Mouse (Mus musculus) stomach, embryonic 16.5 days (tissue): ENCODE results near the gene Rpl3. TPM values are rescaled to one million over a fixed set of nuclear protein-coding genes. Genes with fewer than 3 reads are reported as not detected.

Source experiments
- ATAC-seq: fragments of 200-750 bp; cut with Nextera tagmentation; 2 replicates; pipeline ENCODE4 v1.8.0; 2017; ENCODE audit warnings: moderate number of reproducible peaks, moderate TSS enrichment; ENCODE audit not compliant: insufficient read depth, low FRiP score
- H3K27ac ChIP-seq: fragments of 300-500 bp; sonication (generic); 2 replicates; pipeline ENCODE4 v1.5.1; 2014; ENCODE audit warnings: low read length
- H3K27me3 ChIP-seq: fragments of 300-500 bp; sonication (generic); 2 replicates; pipeline ENCODE4 v1.6.1; 2014; ENCODE audit warnings: low read length, control low read depth, mixed read lengths; ENCODE audit not compliant: control insufficient read depth, insufficient read depth
- H3K36me3 ChIP-seq: fragments of 300-500 bp; sonication (generic); 2 replicates; pipeline ENCODE4 v1.6.1; 2014; ENCODE audit warnings: low read length; ENCODE audit not compliant: control insufficient read depth, insufficient read depth
- H3K4me1 ChIP-seq: fragments of 300-500 bp; sonication (generic); 2 replicates; pipeline ENCODE4 v1.6.1; 2014; ENCODE audit warnings: low read length, control low read depth, mixed read lengths; ENCODE audit not compliant: control insufficient read depth, insufficient read depth
- H3K4me2 ChIP-seq: fragments of 300-500 bp; sonication (generic); 2 replicates; pipeline ENCODE4 v1.6.1; 2014; ENCODE audit warnings: low read depth, low read length, mixed read lengths
- H3K4me3 ChIP-seq: fragments of 300-500 bp; sonication (generic); replicated peaks from 2 replicates; pipeline ENCODE4 v1.5.1; 2014; ENCODE audit warnings: mild to moderate bottlenecking, low read length
- H3K9ac ChIP-seq: fragments of 300-500 bp; sonication (generic); 2 replicates; pipeline ENCODE4 v1.6.1; 2014; ENCODE audit warnings: low read length
- H3K9me3 ChIP-seq: fragments of 300-500 bp; sonication (generic); replicated peaks from 2 replicates; pipeline ENCODE4 v1.6.1; 2016; ENCODE audit warnings: low read length, control low read depth; ENCODE audit not compliant: control insufficient read depth
- WGBS: fragments of 180-500 bp; shearing (Covaris S2); extraction: QIAGEN DNeasy Blood & Tissue Kit; methylation state at CpG from one replicate; pipeline ENCODE4 v1.1.7; 2014; 5-methylcytosine and 5-hydroxymethylcytosine counted together
- polyA plus RNA-seq: library from polyadenylated mRNA; unstranded; fragments of >200 nt; fragmentation: Nextera tagmentation; extraction: Ambion mirVana; gene quantifications from 2 replicates; pipeline ENCODE4 v1.2.1, GENCODE M21; 2015

The Rpl3 gene
- 835 and 1,068 TPM in 2 replicates for polyA plus RNA-seq

DNA sequence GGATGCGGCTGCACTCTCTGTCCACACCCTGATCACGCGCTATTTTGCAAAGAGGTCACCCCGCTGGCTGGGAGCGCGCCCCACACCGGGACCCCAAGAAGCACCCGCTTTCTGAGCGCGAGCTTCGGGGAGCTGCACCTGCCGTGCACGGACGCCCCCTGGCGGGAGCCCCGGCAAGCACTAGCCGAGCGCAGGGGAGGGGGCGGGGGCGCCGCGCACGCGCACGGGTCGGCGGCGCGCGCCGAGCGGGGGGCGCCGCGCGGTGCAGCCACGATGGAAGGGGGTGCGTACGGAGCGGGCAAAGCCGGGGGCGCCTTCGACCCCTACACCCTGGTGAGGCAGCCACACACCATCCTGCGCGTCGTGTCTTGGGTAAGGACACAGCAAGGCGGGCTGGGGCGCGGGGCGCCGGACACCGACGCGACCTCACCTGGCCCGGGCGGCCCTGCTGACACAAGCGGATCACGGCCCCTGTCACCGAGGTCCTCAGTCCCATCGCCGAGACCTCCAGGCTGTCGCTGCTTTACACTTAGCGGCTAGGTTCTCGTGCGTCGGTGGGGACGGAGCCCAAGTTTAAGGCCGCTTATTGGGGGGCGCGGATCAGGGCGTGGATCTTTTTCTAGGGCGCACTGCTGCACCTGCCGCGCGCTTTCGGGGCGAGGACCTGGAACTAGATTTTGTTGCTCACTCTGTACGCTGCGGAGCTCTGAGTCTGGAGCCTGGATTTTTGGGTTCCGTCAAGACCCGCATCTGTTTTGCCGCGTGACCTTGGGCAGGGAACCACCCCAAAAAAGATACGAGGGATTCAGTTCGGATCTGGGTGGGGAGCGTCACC, at the start of gene Rpl3, which contains the start of gene Syngr1:
TSS of gene Rpl3 (minus strand) at position 748 of the 835 bp plus-strand sequence.
TSS of gene Syngr1 (plus strand) at position 214 of the 835 bp plus-strand sequence.
- H3K36me3 ChIP-seq: no peaks in the 10 kb centered on the region
- peak within 1 kb of the TSS; percentile 61 for H3K4me3 ChIP-seq
- ATAC-seq: peak; percentile 42; the same call in 1 of the 2 replicates
- H3K4me2 ChIP-seq: peak within 1 kb of the TSS; percentile 86
- H3K9me3 ChIP-seq: no peaks in the 10 kb centered on the region
- H3K27ac ChIP-seq: peak within 1 kb of the TSS; percentile 12; the same call in 1 of the 2 replicates
- WGBS: 2% methylated on average over 86 of the region's 86 CpGs
- peaks cover 10% of the 10 kb centered on the region for H3K4me1 ChIP-seq
- peaks cover 8% of the 10 kb centered on the region; the same call in 1 of the 2 replicates for H3K27me3 ChIP-seq
- H3K9ac ChIP-seq: peak within 1 kb of the TSS; percentile 79

DNA sequence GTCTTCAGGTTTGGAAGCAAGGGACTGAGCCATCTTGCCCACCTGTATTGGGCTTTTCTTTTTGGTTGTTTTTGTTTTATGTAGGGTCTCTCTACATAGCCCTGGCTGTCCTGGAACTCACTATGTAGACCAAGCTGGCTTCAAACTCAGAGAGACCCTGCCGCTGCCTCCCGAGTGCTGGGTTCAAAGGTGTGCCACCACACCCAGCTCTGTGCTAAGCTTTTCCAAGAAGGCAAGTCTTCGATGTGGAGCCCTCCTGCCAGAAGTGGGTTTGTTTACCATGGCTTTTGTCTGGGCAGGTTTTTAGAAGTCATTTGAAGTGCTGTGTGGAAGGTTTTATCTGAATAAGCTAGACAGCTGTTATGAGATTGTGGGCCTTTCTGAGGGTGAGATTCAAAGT, 49.2 kb upstream of the Rpl3 start:
- no peaks in the 10 kb centered on the region; the same call in 1 of the 2 replicates for H3K9me3 ChIP-seq
- H3K4me3 ChIP-seq: no peak overlapping the region
- WGBS: 69% methylated on average over 3 of the region's 3 CpGs
- ATAC-seq: peak; percentile 58; the same call in 1 of the 2 replicates
- peak overlapping the region; percentile 19; the same call in 1 of the 2 replicates for H3K4me2 ChIP-seq
- peaks cover 4% of the 10 kb centered on the region; the same call in 1 of the 2 replicates for H3K36me3 ChIP-seq
- peaks cover 22% of the 10 kb centered on the region for H3K4me1 ChIP-seq
- no peaks in the 10 kb centered on the region for H3K27me3 ChIP-seq
- H3K27ac ChIP-seq: peak overlapping the region; percentile 92
- H3K9ac ChIP-seq: 0 out of 2 replicates have a peak overlapping the region, but pooled peaks have one; percentile 7

DNA sequence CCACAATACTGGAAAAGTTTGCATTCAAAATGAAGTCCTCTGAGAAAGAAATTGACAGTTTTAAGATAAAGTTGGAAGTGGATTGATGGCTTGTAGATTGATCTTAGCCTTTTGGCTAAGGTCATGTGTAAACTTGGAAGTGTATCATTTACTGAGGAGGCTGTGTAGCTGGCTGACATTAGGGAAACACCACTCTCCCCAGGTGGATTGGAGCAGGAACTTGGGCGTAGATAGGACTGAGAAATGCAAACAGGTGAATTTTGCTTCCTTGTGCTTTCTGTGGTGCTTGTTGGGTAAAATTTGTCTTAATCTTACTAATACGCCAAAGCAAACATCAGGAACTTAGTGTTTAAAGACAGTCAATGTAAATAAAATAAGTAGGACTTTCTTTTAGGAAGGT, 48.6 kb upstream of the Rpl3 start:
- H3K4me2 ChIP-seq: no peak overlapping the region
- H3K36me3 ChIP-seq: peaks cover 4% of the 10 kb centered on the region; the same call in 1 of the 2 replicates
- no peak overlapping the region for H3K4me3 ChIP-seq
- ATAC-seq: peak; percentile 69; the same call in 1 of the 2 replicates
- H3K4me1 ChIP-seq: peaks cover 26% of the 10 kb centered on the region
- H3K9me3 ChIP-seq: no peaks in the 10 kb centered on the region; the same call in 1 of the 2 replicates
- WGBS: 63% methylated on average over 2 of the region's 2 CpGs
- no peaks in the 10 kb centered on the region for H3K27me3 ChIP-seq
- H3K9ac ChIP-seq: no peak overlapping the region
- peak overlapping the region; percentile 92 for H3K27ac ChIP-seq

DNA sequence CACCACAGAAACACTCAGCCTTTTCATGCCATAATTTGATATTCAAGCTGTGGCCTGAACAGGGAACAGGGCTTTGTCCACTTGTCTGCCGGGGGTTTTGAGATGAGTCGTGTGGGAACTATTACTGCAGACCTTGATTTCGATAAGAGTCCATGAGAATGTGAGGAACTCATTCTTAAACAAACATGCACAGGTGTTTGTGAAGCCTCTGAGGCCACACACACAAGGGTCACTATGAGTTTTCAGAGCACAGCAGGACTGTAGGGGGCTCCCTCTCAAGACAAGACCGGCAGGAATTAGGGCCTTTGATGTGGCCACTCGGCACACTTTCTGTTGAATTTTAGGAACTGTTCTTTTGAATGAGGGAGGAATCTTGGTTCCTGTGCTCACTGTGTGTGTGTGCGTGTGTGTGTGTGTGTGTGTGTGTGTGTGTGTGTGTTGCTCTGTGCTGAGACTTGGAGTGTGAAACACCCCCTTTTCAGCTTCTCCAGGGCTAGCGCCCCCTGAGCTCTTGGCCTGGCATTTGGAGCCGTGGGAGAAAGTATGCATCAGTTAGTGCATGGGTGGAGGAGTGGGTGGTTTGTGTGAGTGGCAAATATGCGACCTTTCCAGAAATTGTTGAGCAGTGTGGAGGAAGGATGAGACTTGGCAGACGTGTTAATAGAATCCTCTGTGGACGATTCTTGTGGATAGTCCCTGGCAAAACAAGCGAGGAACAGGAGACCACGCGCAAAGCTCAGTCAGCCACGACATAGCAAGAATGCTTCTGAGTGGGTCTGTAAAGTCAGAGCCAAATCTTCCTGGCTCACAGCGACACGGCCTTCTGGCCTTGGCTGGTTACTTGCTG, 46.5 kb upstream of the Rpl3 start:
- no peak overlapping the region for H3K4me2 ChIP-seq
- H3K4me3 ChIP-seq: no peak overlapping the region
- ATAC-seq: no peak
- peaks cover 41% of the 10 kb centered on the region for H3K4me1 ChIP-seq
- H3K36me3 ChIP-seq: peaks cover 4% of the 10 kb centered on the region; the same call in 1 of the 2 replicates
- 54% methylated on average over 17 of the region's 17 CpGs for WGBS
- H3K9ac ChIP-seq: peak overlapping the region; percentile 28; the same call in 1 of the 2 replicates
- peak overlapping the region; percentile 55 for H3K27ac ChIP-seq
- no peaks in the 10 kb centered on the region for H3K27me3 ChIP-seq
- no peaks in the 10 kb centered on the region; the same call in 1 of the 2 replicates for H3K9me3 ChIP-seq

DNA sequence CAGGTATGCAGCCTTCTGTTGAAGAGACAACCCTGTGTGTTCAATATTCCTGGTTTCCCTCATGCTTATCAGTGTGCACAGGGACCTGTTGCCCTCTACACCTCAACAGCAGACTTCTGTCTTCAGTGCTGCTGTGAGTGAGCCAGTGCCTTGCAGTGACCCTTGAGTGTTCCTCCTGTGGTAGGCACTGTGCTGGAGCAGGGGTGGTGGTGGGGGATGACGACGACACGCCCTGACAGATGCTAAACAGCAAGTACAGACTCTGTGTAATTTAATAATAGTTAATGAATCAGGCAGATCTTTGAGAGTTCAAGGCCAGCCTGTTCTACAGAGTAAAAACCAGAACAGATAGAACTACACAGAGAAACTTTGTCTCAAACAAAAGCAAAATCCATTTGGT, 45.0 kb upstream of the Rpl3 start:
- H3K4me1 ChIP-seq: peaks cover 41% of the 10 kb centered on the region
- peak overlapping the region; percentile 55; the same call in 1 of the 2 replicates for H3K27ac ChIP-seq
- H3K9ac ChIP-seq: no peak overlapping the region
- no peak for ATAC-seq
- no peak overlapping the region for H3K4me2 ChIP-seq
- no peak overlapping the region for H3K4me3 ChIP-seq
- WGBS: 87% methylated on average over 3 of the region's 3 CpGs
- H3K27me3 ChIP-seq: no peaks in the 10 kb centered on the region
- no peaks in the 10 kb centered on the region for H3K9me3 ChIP-seq
- H3K36me3 ChIP-seq: no peaks in the 10 kb centered on the region

DNA sequence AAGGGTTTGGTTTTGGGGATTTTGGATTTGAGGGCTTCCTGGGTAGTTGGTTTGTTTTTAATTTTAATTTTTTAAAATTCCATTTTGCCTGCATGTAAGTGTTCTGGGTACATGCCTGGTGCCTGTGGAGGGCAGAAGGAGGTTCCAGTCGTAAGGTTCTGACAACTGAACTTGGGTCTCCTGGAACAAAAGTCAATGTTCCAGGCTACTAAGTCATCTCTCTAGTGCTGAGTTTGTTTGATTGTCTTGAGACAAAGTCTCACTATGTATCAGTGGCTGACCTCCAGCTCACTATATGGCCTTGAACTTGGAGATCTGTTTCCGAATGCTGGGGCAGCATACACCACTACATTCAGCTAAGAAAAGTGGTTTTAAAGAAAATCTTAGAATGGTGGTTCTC, 43.8 kb upstream of the Rpl3 start:
- no peaks in the 10 kb centered on the region for H3K9me3 ChIP-seq
- ATAC-seq: no peak
- H3K27ac ChIP-seq: no peak overlapping the region
- peaks cover 36% of the 10 kb centered on the region for H3K4me1 ChIP-seq
- no peak overlapping the region for H3K4me3 ChIP-seq
- H3K27me3 ChIP-seq: no peaks in the 10 kb centered on the region
- H3K36me3 ChIP-seq: no peaks in the 10 kb centered on the region
- 89% methylated on average over 2 of the region's 2 CpGs for WGBS
- no peak overlapping the region for H3K4me2 ChIP-seq
- no peak overlapping the region for H3K9ac ChIP-seq

DNA sequence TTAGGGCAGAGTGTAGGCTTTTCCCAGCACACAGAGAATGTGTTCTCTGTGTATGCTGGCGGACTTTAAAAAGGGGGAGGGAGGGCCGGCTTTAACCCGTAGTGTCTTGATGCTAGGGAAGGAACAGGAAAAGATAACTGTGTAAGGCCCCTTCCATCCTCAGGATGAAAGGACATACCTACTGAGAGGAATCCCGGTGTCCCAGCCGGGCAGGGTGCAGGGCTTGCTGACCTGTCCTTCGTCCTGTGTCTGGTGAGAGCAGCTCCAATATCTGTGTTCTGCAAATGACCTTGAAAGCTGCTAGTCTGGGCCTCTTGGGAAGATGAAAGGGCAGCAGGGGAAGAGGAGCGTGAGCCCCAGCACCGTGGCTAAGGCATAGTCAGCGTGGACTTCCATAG, 42.8 kb upstream of the Rpl3 start:
- ATAC-seq: no peak
- Histone ChIP-seq H3K36me3 (no peaks in the 10 kb centered on the region), H3K4me1 (peaks cover 36% of the 10 kb centered on the region), H3K27ac (peak overlapping the region; percentile 99), H3K4me3 (peak overlapping the region; percentile 70), H3K27me3 (no peaks in the 10 kb centered on the region), H3K9ac (peak overlapping the region; percentile 84), H3K4me2 (peak overlapping the region; percentile 86), H3K9me3 (no peaks in the 10 kb centered on the region)
- 55% methylated on average over 9 of the region's 9 CpGs for WGBS

DNA sequence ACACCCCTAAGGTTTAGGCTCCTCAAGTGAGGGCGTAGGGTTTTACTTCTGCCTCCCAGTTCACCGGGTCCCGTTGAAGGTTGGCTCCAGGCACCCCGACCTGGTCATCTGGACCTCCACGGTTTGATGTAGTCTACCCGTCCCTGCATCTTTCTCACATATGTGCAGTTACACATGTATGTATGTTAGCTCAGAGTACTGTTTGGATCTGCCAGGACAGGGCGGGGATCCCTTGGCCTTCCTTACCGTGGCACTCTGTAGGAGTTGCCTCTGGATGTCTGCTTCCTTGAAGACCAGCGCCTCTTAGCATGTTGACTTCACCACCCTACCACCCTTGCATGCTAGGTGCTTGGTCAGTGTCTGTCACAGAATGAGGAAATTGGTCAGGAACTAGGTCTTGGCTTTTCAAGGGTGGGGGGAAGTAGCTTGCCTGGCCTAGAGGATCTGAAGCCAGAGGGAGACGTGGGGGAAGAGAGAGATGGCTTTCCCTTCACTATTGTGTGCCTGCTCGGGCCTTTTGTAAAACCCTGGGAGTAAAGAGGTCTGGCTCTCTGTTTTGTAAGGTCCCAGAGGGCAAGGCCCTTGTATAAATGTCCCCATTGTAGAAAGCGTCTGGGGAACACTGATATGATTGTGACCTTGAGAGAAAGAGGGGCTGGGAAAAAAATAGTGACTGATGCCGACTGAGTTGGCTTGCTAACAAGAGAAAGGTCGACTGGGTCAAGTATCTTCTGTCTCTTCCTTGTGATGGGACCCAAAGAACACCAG, 42.2 kb upstream of the Rpl3 start:
- 10% methylated on average over 14 of the region's 14 CpGs for WGBS
- Histone ChIP-seq H3K9ac (peak overlapping the region; percentile 84), H3K4me1 (peaks cover 36% of the 10 kb centered on the region), H3K4me3 (peak overlapping the region; percentile 70), H3K36me3 (no peaks in the 10 kb centered on the region), H3K27me3 (no peaks in the 10 kb centered on the region), H3K4me2 (peak overlapping the region; percentile 86), H3K9me3 (no peaks in the 10 kb centered on the region), H3K27ac (peak overlapping the region; percentile 99)
- ATAC-seq: peak; percentile 26; the same call in 1 of the 2 replicates
